Mouse (Mus musculus) liver, postnatal 0 days (tissue): ENCODE measurements at regions not wholly inside any gene's neighbourhood (a gene's known extent, or its start where the extent isn't known, plus 50 kb on each side); places are given as distances from the start of the nearest gene placed in this dataset.

Experiments
- CTCF ChIP-seq: sonication (generic); IDR thresholded peaks from 2 replicates; pipeline ENCODE4 v1.5.1; 2016; ENCODE audit warnings: antibody characterized with exemption, low read depth
- EP300 ChIP-seq: IDR thresholded peaks from 2 replicates; pipeline ENCODE4 v1.6.1; 2016; ENCODE audit warnings: antibody characterized with exemption, low read depth, mild to moderate bottlenecking

DNA sequence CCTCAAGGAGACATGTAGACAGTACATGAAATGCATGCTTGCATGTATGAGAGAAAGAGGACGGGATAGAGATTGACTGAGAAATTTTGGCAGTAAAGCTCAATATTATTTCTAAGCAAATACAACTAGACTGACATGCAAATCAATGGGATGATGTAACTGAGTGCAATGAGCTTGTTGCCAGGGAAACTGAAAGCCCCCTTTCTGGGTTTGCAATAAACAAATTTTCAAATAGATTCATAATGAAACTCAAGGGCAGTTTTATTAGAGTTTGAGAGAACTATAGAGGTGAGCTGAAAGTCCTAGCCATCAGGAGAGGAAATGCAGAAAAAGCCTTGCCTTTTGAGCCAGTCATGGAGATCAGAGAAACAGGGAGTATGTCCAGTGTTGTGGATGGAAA, 460.2 kb downstream of the Arl4a start:
- TF ChIP-seq CTCF (no peak), EP300 (no peak)
